Mouse (Mus musculus) small intestine, adult 2 months (tissue): ENCODE results near the gene Snd1.

ENCODE experiments used
- CTCF ChIP-seq: fragments of 200-500 bp; IDR thresholded peaks from 2 replicates; pipeline ENCODE4 v1.5.1; 2012; ENCODE audit warnings: low read depth, mild to moderate bottlenecking, control low read depth, inconsistent platforms, low read length, moderate library complexity, mixed read lengths; ENCODE audit not compliant: insufficient replicate concordance, insufficient read length; ENCODE audit errors: extremely low read depth
- POLR2A ChIP-seq: fragments of 200-500 bp; IDR thresholded peaks from 2 replicates; pipeline ENCODE4 v1.6.1; 2012; ENCODE audit warnings: low read depth, mild to moderate bottlenecking, control low read depth, inconsistent platforms, low read length, moderate library complexity

DNA sequence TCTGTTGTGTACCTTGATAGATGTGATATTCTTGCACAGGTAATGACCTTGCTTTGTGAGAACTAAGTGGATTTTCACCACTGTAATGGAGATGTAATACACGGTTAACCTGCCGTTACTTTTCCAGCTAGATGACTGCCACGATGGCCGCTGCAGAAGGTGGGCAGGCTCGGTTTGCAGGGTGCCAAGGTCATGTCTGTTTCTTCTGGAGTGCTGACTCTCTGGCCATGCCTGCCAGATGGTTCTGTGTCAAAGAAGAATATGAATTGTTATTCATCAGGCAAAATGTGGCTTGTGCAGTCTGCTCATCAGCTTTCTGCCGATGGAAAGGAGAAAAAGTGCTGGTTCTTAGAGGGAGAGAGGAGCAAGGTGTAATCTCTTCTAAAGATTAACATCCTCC is 53.3 kb downstream of the Snd1 start:
- TF ChIP-seq CTCF (no peak), POLR2A (no peak)
